Mouse (Mus musculus): ENCODE data around the gene Tanc2. TPM values are rescaled to one million over a fixed set of nuclear protein-coding genes. Genes with fewer than 3 reads are reported as not detected.

The Tanc2 gene
- polyA plus RNA-seq, 1 experiment from 2014 or later, result 37.1 TPM

- Histone ChIP-seq H3K4me2 (ENCODE audit: low read length) (no peak overlapping the region), H3K4me1 (ENCODE audit: control insufficient read depth, insufficient read depth, low read depth, low read length) (no peaks in the 10 kb centered on the region), H3K27me3 (replicated peaks; ENCODE audit: control insufficient read depth, insufficient read depth, low read length) (no peaks in the 10 kb centered on the region), H3K9ac (ENCODE audit: low read depth, low read length) (no peak overlapping the region), H3K9me3 (ENCODE audit: control insufficient read depth, low read length) (no peaks in the 10 kb centered on the region), H3K4me3 (ENCODE audit: low read length) (no peak overlapping the region), H3K36me3 (ENCODE audit: control insufficient read depth, insufficient read depth, low read length) (peaks cover 15% of the 10 kb centered on the region; the same call in 1 of the 2 replicates), H3K27ac (ENCODE audit: low read depth, low read length) (no peak overlapping the region)
- WGBS, result 70% methylated on average over 4 of the region's 4 CpGs
- ATAC-seq, result no peak
Measured at GRCm38 (mm10) chr11:105905529-105906213, 315.9 kb downstream of the Tanc2 start.

DNA sequence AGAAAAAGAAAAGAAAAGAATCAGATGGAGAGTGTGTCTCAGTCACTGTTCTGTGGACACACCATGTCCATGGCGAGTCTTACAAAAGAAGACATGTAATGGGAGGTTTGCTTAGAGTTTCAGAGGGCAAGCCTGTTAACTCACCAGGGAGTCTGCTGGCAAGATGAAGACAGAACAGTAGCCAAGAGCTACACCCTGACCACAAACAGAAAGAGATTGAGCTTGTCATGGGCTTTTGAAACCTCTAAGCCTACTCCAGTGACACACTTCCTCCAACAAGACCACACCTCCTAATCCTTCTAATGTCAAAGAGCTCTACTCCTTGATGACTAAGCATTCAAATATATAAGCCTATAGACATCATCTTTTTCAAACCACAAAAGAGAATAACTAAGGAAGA, 317.6 kb downstream of the Tanc2 start:
- H3K9ac ChIP-seq (ENCODE audit: low read depth, low read length), result no peak overlapping the region
- H3K4me1 ChIP-seq (ENCODE audit: control insufficient read depth, insufficient read depth, low read depth, low read length), result no peaks in the 10 kb centered on the region
- no peaks in the 10 kb centered on the region for H3K27me3 ChIP-seq (replicated peaks; ENCODE audit: control insufficient read depth, insufficient read depth, low read length)
- WGBS, result 88% methylated on average over 1 of the region's 1 CpGs
- ATAC-seq, result no peak
- peaks cover 13% of the 10 kb centered on the region; the same call in 1 of the 2 replicates for H3K36me3 ChIP-seq (ENCODE audit: control insufficient read depth, insufficient read depth, low read length)
- no peak overlapping the region for H3K4me2 ChIP-seq (ENCODE audit: low read length)
- H3K4me3 ChIP-seq (ENCODE audit: low read length), result no peak overlapping the region
- no peak overlapping the region for H3K27ac ChIP-seq (ENCODE audit: low read depth, low read length)
- no peaks in the 10 kb centered on the region for H3K9me3 ChIP-seq (ENCODE audit: control insufficient read depth, low read length)

DNA sequence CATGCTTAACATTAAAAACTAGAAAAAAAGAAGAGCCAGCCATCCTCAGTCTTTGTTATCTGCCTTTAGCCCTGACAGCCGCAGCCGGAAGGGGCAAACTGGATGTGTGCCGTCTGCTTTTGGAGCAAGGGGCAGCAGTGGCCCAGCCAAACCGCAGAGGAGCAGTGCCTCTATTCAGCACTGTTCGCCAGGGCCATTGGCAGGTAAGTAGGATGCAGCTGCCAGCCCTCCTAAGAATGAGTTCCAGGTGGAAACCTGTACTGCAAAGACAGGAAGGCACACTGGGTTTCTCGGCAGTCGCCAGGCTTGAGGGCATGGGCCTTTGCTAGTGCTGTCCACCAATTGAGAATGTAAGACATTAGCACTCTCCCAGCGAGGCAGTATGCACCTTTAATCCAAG, 319.1 kb downstream of the Tanc2 start:
- no peaks in the 10 kb centered on the region for H3K4me1 ChIP-seq (ENCODE audit: control insufficient read depth, insufficient read depth, low read depth, low read length)
- H3K4me2 ChIP-seq (ENCODE audit: low read length), result no peak overlapping the region
- H3K27me3 ChIP-seq (replicated peaks; ENCODE audit: control insufficient read depth, insufficient read depth, low read length), result no peaks in the 10 kb centered on the region
- H3K9me3 ChIP-seq (ENCODE audit: control insufficient read depth, low read length), result no peaks in the 10 kb centered on the region
- peaks cover 23% of the 10 kb centered on the region for H3K36me3 ChIP-seq (ENCODE audit: control insufficient read depth, insufficient read depth, low read length)
- H3K9ac ChIP-seq (ENCODE audit: low read depth, low read length), result 0 out of 2 replicates have a peak overlapping the region, but pooled peaks have one; percentile 14
- H3K27ac ChIP-seq (ENCODE audit: low read depth, low read length), result no peak overlapping the region
- ATAC-seq, result no peak
- H3K4me3 ChIP-seq (ENCODE audit: low read length), result no peak overlapping the region
- WGBS, result 84% methylated on average over 8 of the region's 8 CpGs

DNA sequence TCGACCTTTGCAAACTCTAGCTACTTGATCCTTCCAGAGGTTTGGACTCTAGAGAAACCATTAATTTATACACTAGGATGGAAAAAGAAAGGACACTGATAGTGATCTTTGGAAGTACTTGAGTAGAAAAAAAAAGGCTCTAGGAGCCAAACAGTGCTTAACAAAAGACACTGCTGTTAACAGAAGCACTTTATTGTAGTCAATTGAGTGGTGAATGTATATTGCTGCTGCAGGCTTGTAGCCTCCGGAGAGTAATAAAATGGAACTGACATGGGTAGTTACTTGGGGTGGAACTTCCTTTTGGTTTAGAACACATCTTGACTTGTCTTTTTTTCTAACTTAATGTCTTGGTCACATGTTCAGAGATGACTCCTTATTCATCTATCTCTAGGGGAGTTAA, 319.8 kb downstream of the Tanc2 start:
- 58% methylated on average over 2 of the region's 2 CpGs for WGBS
- no peak overlapping the region for H3K9ac ChIP-seq (ENCODE audit: low read depth, low read length)
- H3K36me3 ChIP-seq (ENCODE audit: control insufficient read depth, insufficient read depth, low read length), result peaks cover 19% of the 10 kb centered on the region
- no peaks in the 10 kb centered on the region for H3K4me1 ChIP-seq (ENCODE audit: control insufficient read depth, insufficient read depth, low read depth, low read length)
- H3K27ac ChIP-seq (ENCODE audit: low read depth, low read length), result no peak overlapping the region
- H3K27me3 ChIP-seq (replicated peaks; ENCODE audit: control insufficient read depth, insufficient read depth, low read length), result no peaks in the 10 kb centered on the region
- ATAC-seq, result no peak
- no peak overlapping the region for H3K4me2 ChIP-seq (ENCODE audit: low read length)
- H3K4me3 ChIP-seq (ENCODE audit: low read length), result no peak overlapping the region
- no peaks in the 10 kb centered on the region for H3K9me3 ChIP-seq (ENCODE audit: control insufficient read depth, low read length)

- H3K27ac ChIP-seq (ENCODE audit: low read depth, low read length), result no peak overlapping the region
- H3K4me1 ChIP-seq (ENCODE audit: control insufficient read depth, insufficient read depth, low read depth, low read length), result no peaks in the 10 kb centered on the region
- ATAC-seq, result no peak
Measured at GRCm38 (mm10) chr11:105911149-105911548, 321.4 kb downstream of the Tanc2 start.

GRCm38 (mm10) chr11:105911592-105912375, 322.0 kb downstream of the Tanc2 start:
- peak; percentile 63; the same call in 1 of the 2 replicates for ATAC-seq
- WGBS, result 37% methylated on average over 4 of the region's 4 CpGs

More at GRCm38 (mm10) chr11:105911149-105911548, 321.4 kb downstream of the Tanc2 start:
- Histone ChIP-seq H3K4me2 (ENCODE audit: low read length) (no peak overlapping the region), H3K9me3 (ENCODE audit: control insufficient read depth, low read length) (no peaks in the 10 kb centered on the region), H3K4me3 (ENCODE audit: low read length) (no peak overlapping the region), H3K36me3 (ENCODE audit: control insufficient read depth, insufficient read depth, low read length) (peaks cover 18% of the 10 kb centered on the region), H3K27me3 (replicated peaks; ENCODE audit: control insufficient read depth, insufficient read depth, low read length) (no peaks in the 10 kb centered on the region), H3K9ac (ENCODE audit: low read depth, low read length) (no peak overlapping the region)

GRCm38 (mm10) chr11:105913580-105913979, 323.8 kb downstream of the Tanc2 start:
- Histone ChIP-seq H3K4me2 (ENCODE audit: low read length) (no peak overlapping the region), H3K4me1 (ENCODE audit: control insufficient read depth, insufficient read depth, low read depth, low read length) (no peaks in the 10 kb centered on the region), H3K9ac (ENCODE audit: low read depth, low read length) (no peak overlapping the region), H3K27ac (ENCODE audit: low read depth, low read length) (no peak overlapping the region), H3K27me3 (replicated peaks; ENCODE audit: control insufficient read depth, insufficient read depth, low read length) (no peaks in the 10 kb centered on the region), H3K9me3 (ENCODE audit: control insufficient read depth, low read length) (no peaks in the 10 kb centered on the region), H3K36me3 (ENCODE audit: control insufficient read depth, insufficient read depth, low read length) (peaks cover 23% of the 10 kb centered on the region), H3K4me3 (ENCODE audit: low read length) (no peak overlapping the region)
- WGBS, result 37% methylated on average over 5 of the region's 5 CpGs
- ATAC-seq, result no peak

More at GRCm38 (mm10) chr11:105911592-105912375, 322.0 kb downstream of the Tanc2 start:
- Histone ChIP-seq H3K9me3 (ENCODE audit: control insufficient read depth, low read length) (no peaks in the 10 kb centered on the region), H3K27me3 (replicated peaks; ENCODE audit: control insufficient read depth, insufficient read depth, low read length) (no peaks in the 10 kb centered on the region), H3K4me3 (ENCODE audit: low read length) (no peak overlapping the region), H3K36me3 (ENCODE audit: control insufficient read depth, insufficient read depth, low read length) (peaks cover 18% of the 10 kb centered on the region), H3K9ac (ENCODE audit: low read depth, low read length) (no peak overlapping the region), H3K27ac (ENCODE audit: low read depth, low read length) (no peak overlapping the region), H3K4me1 (ENCODE audit: control insufficient read depth, insufficient read depth, low read depth, low read length) (no peaks in the 10 kb centered on the region), H3K4me2 (ENCODE audit: low read length) (no peak overlapping the region)

DNA sequence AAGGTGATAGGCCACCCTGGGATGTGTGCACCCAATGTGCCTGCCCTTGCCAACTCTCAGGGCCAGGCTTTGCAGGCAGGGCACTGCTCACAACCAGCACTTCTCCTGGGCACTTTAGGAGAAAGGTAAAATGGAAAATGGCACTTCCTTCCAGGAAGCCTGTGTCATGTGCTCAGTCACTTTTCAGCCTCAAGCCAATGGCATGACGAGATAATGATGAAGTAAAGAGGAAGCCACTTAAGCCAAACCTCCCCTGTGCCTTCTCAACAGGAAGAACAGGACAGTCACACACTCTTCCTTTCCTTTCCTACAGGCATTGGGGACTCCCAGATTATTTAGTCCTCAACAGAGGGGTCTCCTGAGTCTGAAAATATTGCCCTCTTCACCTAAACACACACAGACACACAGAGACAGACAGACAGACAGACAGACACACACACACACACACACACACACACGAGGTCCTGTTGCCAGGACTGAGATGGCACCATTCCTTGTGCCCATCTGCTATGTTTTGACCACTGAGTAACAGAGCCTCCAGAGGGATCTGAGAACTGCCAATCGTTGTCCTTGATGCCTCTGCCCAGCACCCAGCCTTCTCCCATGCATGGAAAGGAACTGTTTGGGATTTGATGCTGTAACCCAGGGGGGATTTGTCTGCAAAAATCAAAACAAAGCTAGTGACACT, 330.5 kb downstream of the Tanc2 start:
- ATAC-seq, result no peak
- H3K4me3 ChIP-seq (ENCODE audit: low read length), result no peak overlapping the region
- no peaks in the 10 kb centered on the region for H3K9me3 ChIP-seq (ENCODE audit: control insufficient read depth, low read length)
- H3K27ac ChIP-seq (ENCODE audit: low read depth, low read length), result no peak overlapping the region
- peaks cover 41% of the 10 kb centered on the region for H3K36me3 ChIP-seq (ENCODE audit: control insufficient read depth, insufficient read depth, low read length)
- no peak overlapping the region for H3K9ac ChIP-seq (ENCODE audit: low read depth, low read length)
- WGBS, result 87% methylated on average over 3 of the region's 3 CpGs
- no peaks in the 10 kb centered on the region for H3K27me3 ChIP-seq (replicated peaks; ENCODE audit: control insufficient read depth, insufficient read depth, low read length)
- H3K4me2 ChIP-seq (ENCODE audit: low read length), result no peak overlapping the region
- H3K4me1 ChIP-seq (ENCODE audit: control insufficient read depth, insufficient read depth, low read depth, low read length), result no peaks in the 10 kb centered on the region

- no peak overlapping the region for H3K4me3 ChIP-seq (ENCODE audit: low read length)
- no peak overlapping the region for H3K27ac ChIP-seq (ENCODE audit: low read depth, low read length)
- H3K9ac ChIP-seq (ENCODE audit: low read depth, low read length), result no peak overlapping the region
- H3K27me3 ChIP-seq (replicated peaks; ENCODE audit: control insufficient read depth, insufficient read depth, low read length), result no peaks in the 10 kb centered on the region
- ATAC-seq, result no peak
- peaks cover 41% of the 10 kb centered on the region for H3K36me3 ChIP-seq (ENCODE audit: control insufficient read depth, insufficient read depth, low read length)
- WGBS, result 94% methylated on average over 2 of the region's 2 CpGs
- H3K9me3 ChIP-seq (ENCODE audit: control insufficient read depth, low read length), result no peaks in the 10 kb centered on the region
- H3K4me2 ChIP-seq (ENCODE audit: low read length), result no peak overlapping the region
- H3K4me1 ChIP-seq (ENCODE audit: control insufficient read depth, insufficient read depth, low read depth, low read length), result no peaks in the 10 kb centered on the region
Measured at GRCm38 (mm10) chr11:105920836-105921235, 331.1 kb downstream of the Tanc2 start.
